Mouse (Mus musculus) hindbrain, postnatal 0 days (tissue): ENCODE data around the gene March6. TPM values are rescaled to one million over a fixed set of nuclear protein-coding genes. Genes with fewer than 3 reads are reported as not detected.

Source experiments
- ATAC-seq: fragments of 200-750 bp; cut with Nextera tagmentation; 2 replicates; pipeline ENCODE4 v1.8.0; 2017; ENCODE audit warnings: mild to moderate bottlenecking, moderate TSS enrichment, moderate library complexity
- DNase-seq: peaks from one replicate; pipeline ENCODE4 v3.0.0-alpha.2; 2015; ENCODE audit warnings: low spot score
- H3K27ac ChIP-seq: fragments of 300-500 bp; sonication (generic); 2 replicates; pipeline ENCODE4 v1.5.1; 2014; ENCODE audit warnings: mild to moderate bottlenecking
- H3K27me3 ChIP-seq: fragments of 300-500 bp; sonication (generic); 2 replicates; pipeline ENCODE4 v1.6.1; 2014; ENCODE audit warnings: low read length, mixed read lengths; ENCODE audit not compliant: insufficient read depth
- H3K36me3 ChIP-seq: fragments of 300-500 bp; sonication (generic); 2 replicates; pipeline ENCODE4 v1.6.1; 2014; ENCODE audit warnings: low read length, mixed read lengths; ENCODE audit not compliant: insufficient read depth
- H3K4me1 ChIP-seq: fragments of 300-500 bp; sonication (generic); 2 replicates; pipeline ENCODE4 v1.6.1; 2014; ENCODE audit warnings: antibody characterized with exemption, low read length, mixed read lengths; ENCODE audit not compliant: insufficient read depth
- H3K4me2 ChIP-seq: fragments of 300-500 bp; sonication (generic); 2 replicates; pipeline ENCODE4 v1.6.1; 2014; ENCODE audit warnings: low read depth, mild to moderate bottlenecking, low read length, moderate library complexity, mixed read lengths
- H3K4me3 ChIP-seq: fragments of 300-500 bp; sonication (generic); 2 replicates; pipeline ENCODE4 v1.5.1; 2014; ENCODE audit warnings: low read length
- H3K9ac ChIP-seq: fragments of 300-500 bp; sonication (generic); replicated peaks from 2 replicates; pipeline ENCODE4 v1.6.1; 2014; ENCODE audit warnings: mild to moderate bottlenecking, low read length, moderate library complexity, mixed read lengths
- H3K9me3 ChIP-seq: fragments of 300-500 bp; sonication (generic); 2 replicates; pipeline ENCODE4 v1.6.1; 2016; ENCODE audit warnings: low read length, mixed read lengths
- CTCF ChIP-seq: IDR thresholded peaks from 2 replicates; pipeline ENCODE4 v1.5.1; 2016; ENCODE audit warnings: antibody characterized with exemption, control low read depth, low read depth
- WGBS: fragments of 180-500 bp; shearing (Covaris S2); extraction: QIAGEN DNeasy Blood & Tissue Kit; methylation state at CpG from one replicate; pipeline ENCODE4 v1.1.7; 2014; 5-methylcytosine and 5-hydroxymethylcytosine counted together
- polyA plus RNA-seq: library from polyadenylated mRNA; unstranded; fragments of >200 nt; fragmentation: Nextera tagmentation; extraction: Ambion mirVana; gene quantifications from 2 replicates; pipeline ENCODE4 v1.2.1, GENCODE M21; 2015
- total RNA-seq: library from RNA; depleted of rRNA; stranded (reverse); fragments of >200 nt; gene quantifications from 2 replicates; pipeline ENCODE4 v1.2.3, GENCODE M21; 2014

Gene March6
- total and polyA plus RNA-seq, 2 experiments from 2014 or later, result 57.4 to 154 TPM

DNA sequence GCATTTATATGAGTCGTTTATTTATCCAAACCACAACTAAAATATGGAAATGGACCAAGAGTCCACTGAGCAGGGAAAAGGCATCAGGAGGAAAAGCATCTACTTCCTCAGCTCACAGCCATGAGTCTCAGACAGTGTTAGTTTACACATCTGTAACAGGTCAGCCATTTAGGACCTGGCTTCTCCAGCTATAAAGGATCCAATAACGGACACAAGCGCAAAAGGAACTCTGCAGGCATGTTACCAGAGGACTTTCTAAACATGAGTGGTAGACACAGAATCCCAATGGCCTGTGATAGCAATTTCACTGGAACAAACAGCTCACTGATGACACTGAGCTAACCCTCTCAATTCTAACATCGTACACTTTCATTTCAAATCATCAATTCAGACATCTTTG, 27.9 kb downstream of the March6 start:
- Histone ChIP-seq H3K9ac (no peak overlapping the region), H3K27ac (no peak overlapping the region), H3K36me3 (peaks cover 13% of the 10 kb centered on the region), H3K9me3 (no peaks in the 10 kb centered on the region), H3K4me3 (no peak overlapping the region), H3K4me1 (no peaks in the 10 kb centered on the region), H3K27me3 (no peaks in the 10 kb centered on the region), H3K4me2 (no peak overlapping the region)
- DNase-seq (no peak), ATAC-seq (no peak)
- 83% methylated on average over 4 of the region's 4 CpGs for WGBS
- TF ChIP-seq CTCF, result no peak

DNA sequence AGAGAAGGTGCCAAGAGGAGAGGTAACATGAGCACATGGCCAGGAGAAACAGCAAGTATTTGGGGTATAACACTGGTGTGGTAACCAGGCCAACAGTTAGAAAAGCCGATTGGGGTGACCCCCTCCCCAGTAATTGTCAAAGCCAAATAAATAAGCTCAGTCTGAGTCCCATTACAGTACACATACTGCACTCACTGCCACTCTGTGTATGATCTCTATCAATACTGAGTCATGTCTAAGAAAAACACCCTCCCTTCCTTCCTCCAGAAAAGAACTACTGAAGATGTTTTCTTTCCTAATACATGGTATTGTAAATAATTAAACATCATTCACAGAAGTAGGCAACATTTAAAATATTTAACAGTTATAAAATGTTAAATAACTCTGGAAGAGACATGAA, 28.5 kb downstream of the March6 start:
- no peaks in the 10 kb centered on the region for H3K27me3 ChIP-seq
- H3K27ac ChIP-seq, result no peak overlapping the region
- H3K4me2 ChIP-seq, result no peak overlapping the region
- no peaks in the 10 kb centered on the region for H3K9me3 ChIP-seq
- no peak overlapping the region for H3K4me3 ChIP-seq
- WGBS, result 74% methylated on average over 1 of the region's 1 CpGs
- no peaks in the 10 kb centered on the region for H3K4me1 ChIP-seq
- no peak for ATAC-seq
- H3K9ac ChIP-seq, result no peak overlapping the region
- peaks cover 18% of the 10 kb centered on the region for H3K36me3 ChIP-seq
- TF ChIP-seq CTCF, result no peak
- DNase-seq, result no peak

DNA sequence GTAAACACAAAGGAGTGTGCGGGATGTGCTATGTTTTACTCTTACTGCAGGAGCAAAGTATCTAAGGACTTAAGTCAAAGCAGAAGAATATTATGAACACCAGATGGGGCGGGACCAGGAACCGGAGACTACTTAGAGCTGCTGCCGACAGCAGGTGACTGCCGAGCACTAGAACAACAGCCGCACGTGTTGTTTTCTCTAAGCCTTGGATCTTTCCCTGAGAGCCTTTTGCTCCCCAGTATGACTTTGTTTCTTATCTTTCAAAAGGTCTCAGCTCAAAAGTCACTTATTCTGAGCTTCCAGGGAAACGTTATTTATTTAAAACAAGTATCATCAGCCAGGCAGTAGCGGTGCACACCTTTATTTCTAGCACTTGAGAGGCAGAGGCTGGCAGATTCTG, 36.0 kb downstream of the March6 start:
- Histone ChIP-seq H3K9me3 (no peaks in the 10 kb centered on the region), H3K4me2 (no peak overlapping the region), H3K9ac (no peak overlapping the region), H3K4me1 (no peaks in the 10 kb centered on the region), H3K27ac (no peak overlapping the region), H3K36me3 (peaks cover 43% of the 10 kb centered on the region), H3K27me3 (no peaks in the 10 kb centered on the region), H3K4me3 (no peak overlapping the region)
- ATAC-seq (no peak), DNase-seq (no peak)
- 89% methylated on average over 9 of the region's 9 CpGs for WGBS
- TF ChIP-seq CTCF, result no peak

DNA sequence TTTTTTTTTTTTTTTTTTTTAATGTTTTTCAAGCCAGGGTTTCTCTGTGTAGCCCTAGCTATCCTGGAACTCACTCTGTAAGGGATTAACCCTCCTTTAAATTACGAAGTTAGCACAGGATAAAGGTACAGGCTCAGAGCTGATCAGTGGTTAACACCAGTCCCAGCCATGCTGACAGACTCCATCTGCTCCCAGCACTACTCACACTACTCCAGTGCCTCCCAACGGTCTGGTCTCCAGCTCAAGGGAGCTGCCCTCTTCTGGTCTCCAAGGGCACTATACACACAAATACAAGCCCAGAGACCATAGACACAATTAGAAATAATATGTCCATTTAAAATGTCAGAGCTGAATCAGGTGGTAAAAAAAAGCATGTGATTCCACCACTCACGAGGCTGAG, 36.5 kb downstream of the March6 start:
- Histone ChIP-seq H3K36me3 (peaks cover 43% of the 10 kb centered on the region), H3K4me1 (no peaks in the 10 kb centered on the region), H3K4me2 (no peak overlapping the region), H3K27me3 (no peaks in the 10 kb centered on the region), H3K9me3 (no peaks in the 10 kb centered on the region), H3K9ac (no peak overlapping the region), H3K4me3 (no peak overlapping the region), H3K27ac (no peak overlapping the region)
- 77% methylated on average over 3 of the region's 3 CpGs for whole genome bisulfite sequencing
- DNase-seq (no peak), ATAC-seq (no peak)
- TF ChIP-seq CTCF, result no peak

DNA sequence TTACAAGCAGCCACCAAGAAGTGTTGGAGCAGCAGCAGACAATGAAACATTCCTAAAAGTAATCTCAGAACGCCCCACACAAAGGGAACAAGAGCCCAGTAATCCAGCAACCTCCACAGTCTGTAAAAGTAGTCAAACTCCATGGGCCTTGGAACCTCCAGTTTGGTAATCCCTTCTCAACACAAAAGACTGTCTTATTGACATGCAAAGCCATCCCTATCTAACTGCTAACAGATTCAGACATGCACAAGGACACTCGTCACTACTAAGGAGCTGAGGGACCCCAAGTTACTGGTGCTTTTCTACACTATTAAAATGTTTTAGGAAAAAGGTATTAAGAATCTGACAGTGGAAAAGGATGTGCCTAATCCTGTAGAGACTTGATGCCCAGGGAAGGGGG, 43.4 kb downstream of the March6 start:
- WGBS, result 40% methylated on average over 2 of the region's 2 CpGs
- Histone ChIP-seq H3K36me3 (peaks cover 20% of the 10 kb centered on the region), H3K27ac (no peak overlapping the region), H3K27me3 (no peaks in the 10 kb centered on the region), H3K9me3 (no peaks in the 10 kb centered on the region), H3K4me3 (no peak overlapping the region), H3K4me2 (no peak overlapping the region), H3K9ac (no peak overlapping the region), H3K4me1 (no peaks in the 10 kb centered on the region)
- ATAC-seq (0 out of 2 replicates have a peak, but pooled peaks have one; percentile 58), DNase-seq (peak; percentile 5)
- TF ChIP-seq CTCF, result no peak

DNA sequence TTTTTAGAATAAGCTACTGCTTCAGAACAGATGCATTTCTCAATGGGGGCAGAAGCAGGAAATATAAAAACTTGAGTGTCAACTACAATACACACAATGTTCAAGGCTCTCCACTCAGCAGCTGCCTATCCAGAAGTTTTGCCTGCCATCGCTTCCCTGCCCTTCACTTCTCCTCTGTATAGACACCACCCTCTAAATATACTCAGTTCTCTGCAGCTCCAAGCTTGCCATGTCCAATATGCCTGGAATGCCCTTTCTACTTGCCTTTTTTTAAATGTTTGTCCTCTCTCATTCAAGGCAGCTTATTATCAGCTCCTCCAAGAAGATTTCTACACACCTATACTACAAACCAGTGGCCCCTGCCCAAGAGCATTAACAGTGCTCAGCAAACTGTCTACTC, 54.2 kb downstream of the March6 start:
- no peak for ATAC-seq

DNA sequence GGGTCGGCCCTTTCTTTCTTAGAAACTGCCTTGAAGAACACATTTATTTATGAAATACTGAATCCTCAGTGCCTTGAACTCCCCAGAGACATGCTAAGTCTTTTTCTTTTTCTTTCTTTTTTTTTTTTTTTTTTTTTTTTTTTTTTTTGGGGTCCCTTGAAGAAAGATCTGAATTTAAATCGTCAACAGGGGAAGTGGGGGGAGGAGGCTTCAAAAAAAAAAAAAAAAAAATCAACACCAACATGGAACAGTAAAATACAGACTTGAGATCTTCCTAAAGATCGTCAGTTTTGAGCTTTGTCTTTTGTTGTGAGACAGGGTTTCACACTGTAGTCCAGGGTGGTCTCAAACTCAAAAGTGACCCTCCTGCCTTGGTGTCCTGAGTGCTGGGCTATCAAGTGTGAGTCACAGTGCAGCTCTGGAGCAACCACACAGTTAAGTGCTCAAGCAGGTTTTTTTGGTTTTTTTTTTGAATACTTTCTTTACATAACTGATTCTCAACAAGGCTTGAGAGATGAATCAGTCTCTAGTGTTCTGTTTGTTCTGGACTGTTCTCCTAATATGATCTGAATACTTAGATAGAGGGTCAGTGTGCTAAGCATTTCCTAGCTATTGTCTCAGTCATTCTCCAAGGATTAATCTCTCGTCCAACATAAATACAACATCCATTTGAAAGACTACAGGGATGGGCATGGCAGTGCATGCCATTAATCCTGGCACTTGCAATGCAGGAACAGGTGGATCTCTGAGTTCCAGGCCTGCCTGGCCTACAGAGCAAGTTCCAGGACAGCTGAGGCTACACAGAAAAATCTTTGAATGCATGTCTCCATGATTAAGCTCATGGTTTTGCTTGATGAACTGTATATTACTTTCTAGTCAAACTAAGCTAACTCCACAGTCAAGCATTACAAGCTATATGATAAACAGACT, 57.9 kb downstream of the March6 start:
- no peaks in the 10 kb centered on the region for H3K4me1 ChIP-seq
- H3K36me3 ChIP-seq, result peaks cover 28% of the 10 kb centered on the region
- DNase-seq, result no peak
- no peak overlapping the region for H3K4me3 ChIP-seq
- ATAC-seq, result no peak
- no peaks in the 10 kb centered on the region for H3K27me3 ChIP-seq
- WGBS, result 66% methylated on average over 4 of the region's 4 CpGs
- no peak for TF ChIP-seq CTCF
- no peak overlapping the region for H3K9ac ChIP-seq
- no peak overlapping the region for H3K4me2 ChIP-seq
- H3K27ac ChIP-seq, result no peak overlapping the region
- H3K9me3 ChIP-seq, result no peaks in the 10 kb centered on the region

More for the DNA sequence above, 54.2 kb downstream of the March6 start:
- Histone ChIP-seq H3K36me3 (peaks cover 49% of the 10 kb centered on the region), H3K4me1 (no peaks in the 10 kb centered on the region), H3K27me3 (no peaks in the 10 kb centered on the region), H3K27ac (no peak overlapping the region), H3K9ac (no peak overlapping the region), H3K4me2 (no peak overlapping the region), H3K4me3 (no peak overlapping the region), H3K9me3 (no peaks in the 10 kb centered on the region)
- no peak for DNase-seq
- 89% methylated on average over 1 of the region's 1 CpGs for WGBS
- no peak for TF ChIP-seq CTCF
